Mouse (Mus musculus) cerebellum, adult 2 months (tissue): ENCODE data around the gene AA986860.

Source experiments
- CTCF ChIP-seq: fragments of 200-500 bp; IDR thresholded peaks from 2 replicates; pipeline ENCODE4 v1.5.1; 2011; ENCODE audit warnings: low read depth, mild to moderate bottlenecking, control low read depth, low read length, moderate library complexity, borderline replicate concordance; ENCODE audit not compliant: insufficient read depth
- POLR2A ChIP-seq: fragments of 200-500 bp; IDR thresholded peaks from 2 replicates; pipeline ENCODE4 v1.6.1; 2011; ENCODE audit warnings: low read length, control low read depth, borderline replicate concordance; ENCODE audit not compliant: insufficient read depth

- TF ChIP-seq CTCF = no peak
- TF ChIP-seq POLR2A = no peak
Observed at GRCm38 (mm10) chr1:130703613-130704012, 28.2 kb upstream of the AA986860 start.
